Mouse (Mus musculus) cerebellum, adult (tissue): ENCODE results near the gene Fgd5.
"Not testable (repeated sequence)": the region's sequence is repeated elsewhere in the genome, so short reads cannot be mapped to it uniquely, and the experiment has no call there.

Source experiments
- ATAC-seq: cut with Nextera tagmentation; 2 replicates; pipeline ENCODE4 v1.9.2; 2017; ENCODE audit warnings: mild to moderate bottlenecking, moderate library complexity, mixed read lengths; ENCODE audit not compliant: insufficient number of reproducible peaks, low FRiP score, low TSS enrichment

Fgd5 gene

GRCm38 (mm10) chr6:92063452-92063851 lies 84.8 kb downstream of the Fgd5 start:
- no peak for ATAC-seq

DNA sequence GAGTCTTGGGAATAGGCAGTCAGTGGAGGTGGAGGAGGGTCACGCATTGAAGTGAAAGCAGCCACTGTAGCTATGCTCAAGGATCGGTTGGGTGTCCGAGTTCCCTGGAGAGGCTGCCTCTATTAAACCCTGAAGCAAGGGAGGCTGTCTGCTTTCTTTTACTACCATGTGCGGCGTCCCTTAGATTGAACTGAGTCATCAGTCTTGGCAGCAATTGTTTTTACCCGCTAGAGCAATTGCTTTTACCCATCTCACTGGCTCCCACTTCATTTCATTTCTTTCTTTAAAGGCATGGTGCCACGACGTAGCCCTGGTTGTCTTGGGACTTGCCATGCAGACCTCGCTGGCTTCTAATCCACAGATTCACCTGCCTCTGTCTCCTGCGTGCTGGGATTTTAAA lies 85.4 kb downstream of the Fgd5 start:
- ATAC-seq: no peak

GRCm38 (mm10) chr6:92065721-92066496 lies 87.2 kb downstream of the Fgd5 start:
- no peak for ATAC-seq

DNA sequence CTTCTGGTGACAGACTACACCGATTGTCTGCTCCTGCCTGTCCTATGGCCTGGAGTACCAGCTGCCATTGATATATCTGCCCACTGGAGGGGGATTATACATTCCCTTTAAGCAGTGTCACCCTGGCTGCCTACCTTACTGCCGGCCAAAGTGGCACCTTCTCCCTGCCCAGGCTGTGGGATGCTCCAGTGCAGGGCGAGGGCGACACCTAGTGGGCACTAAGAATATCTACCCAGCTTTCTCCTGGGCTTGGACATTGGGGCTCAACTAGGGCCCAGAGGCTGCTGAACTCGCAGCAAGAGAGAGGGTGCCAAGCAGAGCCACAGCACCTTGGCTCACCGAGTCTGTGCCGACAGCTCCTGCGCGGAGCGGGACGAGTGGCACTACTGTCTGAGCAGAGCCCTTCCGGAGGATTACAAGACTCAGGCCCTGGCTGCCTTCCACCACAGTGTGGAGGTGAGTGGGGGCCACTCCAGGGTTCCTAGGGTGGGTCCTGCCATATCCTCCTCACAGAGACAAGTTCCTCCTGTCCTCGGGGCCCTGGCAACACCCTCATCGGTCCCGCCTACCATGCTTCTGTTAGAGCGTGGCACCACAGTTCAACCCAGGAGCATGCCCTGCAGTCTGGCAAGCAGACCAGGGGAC lies 88.6 kb downstream of the Fgd5 start:
- peak; percentile 77 for ATAC-seq

- no peak for ATAC-seq
Observed at GRCm38 (mm10) chr6:92071121-92071839, 92.6 kb downstream of the Fgd5 start.

- ATAC-seq: no peak
Observed at GRCm38 (mm10) chr6:92080730-92081129, 102.1 kb downstream of the Fgd5 start.

GRCm38 (mm10) chr6:92082756-92083155 lies 104.1 kb downstream of the Fgd5 start:
- ATAC-seq: no peak

- ATAC-seq: no peak
Observed at GRCm38 (mm10) chr6:92084932-92085331, 106.3 kb downstream of the Fgd5 start.

- ATAC-seq: not testable (repeated sequence)
Observed at GRCm38 (mm10) chr6:92089141-92089540, 110.5 kb downstream of the Fgd5 start.

DNA sequence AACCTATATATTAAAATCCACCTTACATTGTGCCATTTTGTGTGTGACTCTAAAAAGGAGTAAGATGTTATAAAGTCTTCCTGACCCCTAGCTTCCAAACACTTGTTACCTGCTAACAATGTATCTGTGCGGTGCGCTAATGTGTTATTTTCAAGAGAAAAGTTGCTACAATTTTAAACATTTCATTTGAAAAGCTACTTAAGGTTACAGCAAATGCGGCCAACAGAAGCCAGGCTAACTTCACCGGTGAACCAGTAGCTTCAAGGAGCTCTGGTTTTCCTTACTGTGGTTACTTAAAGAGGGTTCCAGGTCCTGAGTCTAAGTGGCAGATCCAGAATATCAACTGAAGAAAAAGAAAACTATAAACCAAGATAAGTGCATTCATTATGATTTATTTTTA lies 111.3 kb downstream of the Fgd5 start:
- no peak for ATAC-seq

DNA sequence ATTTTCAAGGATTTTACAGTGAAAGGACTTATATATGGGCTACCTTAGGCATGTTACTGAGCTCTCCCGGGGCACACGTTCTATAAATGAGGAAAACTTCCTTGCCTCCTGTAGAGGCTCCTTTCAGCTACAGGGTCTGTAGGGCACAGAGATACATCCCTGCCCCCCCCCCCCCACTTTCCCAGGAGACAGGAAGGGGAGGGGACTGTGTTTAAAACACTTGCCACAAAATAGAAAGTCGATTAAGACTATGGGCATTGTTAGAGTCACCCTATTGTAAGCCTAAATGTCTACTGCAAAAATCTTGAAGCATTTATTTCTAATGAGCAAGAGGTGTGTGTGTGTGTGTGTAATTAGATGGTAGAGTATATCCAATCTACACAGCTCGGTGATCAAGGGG lies 111.8 kb downstream of the Fgd5 start:
- no peak for ATAC-seq

DNA sequence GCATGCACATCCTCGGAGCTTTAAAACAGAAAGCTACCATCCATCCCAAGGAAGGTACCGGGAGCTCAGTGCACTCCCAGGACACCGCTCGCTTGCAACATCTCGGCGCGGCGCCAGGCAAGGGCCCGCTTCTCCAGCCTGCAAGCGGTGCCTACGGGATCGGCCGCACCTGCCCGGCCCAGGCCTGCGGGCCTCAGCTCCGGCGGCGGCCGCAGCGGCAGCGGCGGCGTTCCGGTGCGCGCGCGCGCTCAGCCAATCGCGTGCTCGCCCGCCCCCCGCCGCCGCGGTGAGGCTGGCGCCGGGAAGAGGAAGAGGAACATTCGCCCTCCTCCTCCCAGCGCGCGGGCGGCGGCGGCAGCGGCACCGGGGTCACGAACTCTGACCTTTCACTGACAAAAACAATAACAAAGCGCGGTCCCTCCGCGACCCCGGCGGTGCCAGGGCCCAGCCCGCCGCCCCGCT lies 112.5 kb downstream of the Fgd5 start, which contains the start of gene Nr2c2:
TSS of gene Nr2c2 (plus strand) at position 261 of the 462 bp plus-strand sequence.
- ATAC-seq: peak; percentile 76

GRCm38 (mm10) chr6:92091767-92092489 lies 113.2 kb downstream of the Fgd5 start:
- peak; percentile 94 for ATAC-seq

DNA sequence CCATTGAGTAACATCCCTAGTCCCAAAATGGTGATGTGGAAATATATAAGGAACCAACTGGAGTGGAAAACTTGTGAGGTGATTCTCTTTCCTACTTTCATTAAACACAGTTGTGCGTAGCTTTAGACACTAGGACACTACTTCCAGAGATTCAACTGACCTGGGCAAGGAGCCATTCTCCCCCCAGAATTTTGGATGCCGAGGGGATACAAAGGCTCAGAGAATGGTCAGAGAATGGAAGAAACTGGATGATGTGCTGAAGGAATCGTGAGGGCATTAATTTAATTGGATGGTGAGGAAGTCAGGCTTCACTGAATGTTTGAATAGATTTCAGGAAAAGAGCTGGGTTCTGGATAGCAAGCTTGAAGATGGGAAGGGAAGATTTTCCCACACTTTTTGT lies 114.1 kb downstream of the Fgd5 start:
- ATAC-seq: no peak

- ATAC-seq: no peak
Observed at GRCm38 (mm10) chr6:92093869-92094268, 115.2 kb downstream of the Fgd5 start.

DNA sequence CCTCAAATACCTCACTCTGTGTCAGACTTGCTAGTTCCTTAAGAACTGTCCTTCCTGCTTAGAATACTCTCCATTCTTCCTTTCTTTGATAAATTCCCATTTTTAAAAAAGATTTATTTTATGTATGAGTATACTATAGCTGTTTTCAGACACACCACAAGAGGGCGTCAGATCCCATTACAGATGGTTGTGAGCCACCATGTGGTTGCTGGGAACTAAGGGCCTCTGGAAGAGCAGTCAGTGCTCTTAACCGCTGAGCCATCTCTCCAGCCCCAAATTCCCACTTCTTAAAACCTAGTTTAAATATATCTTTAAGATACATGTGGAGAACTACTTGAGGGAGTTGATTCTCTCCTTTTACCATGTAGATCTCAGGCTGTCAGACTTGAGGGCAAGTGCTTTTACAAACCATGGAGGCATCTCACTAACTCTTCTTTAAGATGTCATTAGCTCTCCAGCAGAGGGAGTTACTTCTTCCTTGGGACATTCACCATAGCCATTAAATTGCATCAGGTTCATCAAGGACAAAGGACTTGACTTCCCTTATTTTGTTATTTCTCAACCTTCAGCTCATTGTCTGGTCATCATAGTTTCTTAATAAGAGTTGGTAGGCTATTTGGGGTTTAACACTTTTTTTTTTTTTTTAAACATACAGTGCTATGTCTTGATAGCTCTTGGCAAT lies 122.1 kb downstream of the Fgd5 start:
- no peak for ATAC-seq

- no peak for ATAC-seq
Observed at GRCm38 (mm10) chr6:92124547-92124946, 145.9 kb downstream of the Fgd5 start.
